Mouse (Mus musculus) lung, adult 2 months (tissue): Measurements from ENCODE around the gene Faap24.

ENCODE experiments used
- CTCF ChIP-seq: fragments of 200-500 bp; IDR thresholded peaks from 2 replicates; pipeline ENCODE4 v1.5.1; 2011; ENCODE audit warnings: mild to moderate bottlenecking, low read length, control low read depth; ENCODE audit not compliant: insufficient read depth
- POLR2A ChIP-seq: fragments of 200-500 bp; IDR thresholded peaks from 2 replicates; pipeline ENCODE4 v1.6.1; 2011; ENCODE audit warnings: low read depth, mild to moderate bottlenecking, control low read depth, low read length, borderline replicate concordance; ENCODE audit errors: extremely low read depth

- TF ChIP-seq POLR2A (peak; percentile 71; the same call in 1 of the 2 replicates), CTCF (no peak)
These were observed at the start of gene Faap24, which contains the start of gene Cep89 for GRCm38 (mm10) chr7:35396542-35397168.
